Mouse (Mus musculus): ENCODE results near the gene Agk.

DNA sequence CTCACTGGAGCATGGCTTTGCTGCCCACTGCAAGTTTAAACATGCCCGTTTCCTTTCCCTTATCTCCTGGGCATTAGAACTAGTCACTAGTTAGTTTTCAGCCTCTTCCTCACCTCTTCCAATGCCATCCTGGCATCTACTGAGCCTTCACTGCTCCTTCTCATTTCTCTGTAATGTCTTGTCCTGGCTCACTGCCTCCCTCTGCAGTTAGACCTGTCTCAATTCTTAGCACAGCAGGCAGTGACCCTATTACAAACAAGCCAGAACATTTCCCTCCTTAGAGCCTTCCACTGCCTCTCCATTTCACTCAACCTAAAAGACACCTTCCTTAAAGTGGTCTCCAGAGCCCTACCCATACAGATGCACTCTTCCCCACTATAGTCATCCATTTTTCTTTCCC is 66.0 kb downstream of the Agk start:
- TF ChIP-seq USF1 (IDR thresholded peaks at IDR 0.05; ENCODE audit: low read depth): no peak
- no peak for TF ChIP-seq MAX (IDR thresholded peaks at IDR 0.05)
- no peak for TF ChIP-seq CEBPB (IDR thresholded peaks at IDR 0.05; ENCODE audit: low read depth)
- no peak for TF ChIP-seq CTCF (IDR thresholded peaks at IDR 0.05; ENCODE audit: control insufficient read depth, insufficient read depth, insufficient read length)
- TF ChIP-seq MYOD1 (IDR thresholded peaks at IDR 0.05; ENCODE audit: control insufficient read depth, insufficient read length, low read depth): no peak
- no peak for TF ChIP-seq MYOG (IDR thresholded peaks at IDR 0.05; ENCODE audit: control insufficient read depth, extremely low read depth, insufficient read length)
